ENCODE assay signal across 11 mouse cellular contexts in genomic region chr4:89136356-89136755, GRCm38 (mm10). TPM values are rescaled to one million over a fixed set of nuclear protein-coding genes. Genes with fewer than 3 reads are reported as not detected.
A peak's percentile ranks its signal among the peaks of the same experiment; 100 is the strongest.
DNase-seq lines count a peak whose midpoint lies in the region; ATAC-seq and TF ChIP-seq lines count a peak whose summit lies in the region.
"Had no signal": no experiment of that assay in that cellular context is flagged by ENCODE, and none has a peak within 500 bp of the region (broad histone marks: within the 10 kb centered on the region; RNA-seq: fewer than 3 reads in every experiment).

No protein-coding gene starts in this region.

- no peak overlapping the region for H3K4me3 ChIP-seq in lung, postnatal 0 days (ENCODE audit: low read depth, low read length)
- peak overlapping the region; percentile 89; the same call in 1 of the 2 replicates for H3K4me3 ChIP-seq in heart, postnatal 0 days (ENCODE audit: low read depth, low read length)
- 0 out of 2 replicates have a peak overlapping the region, but pooled peaks have one; percentile 73 for H3K4me3 ChIP-seq in liver, embryonic 12.5 days
- no peak overlapping the region; the same call in 1 of the 2 replicates for H3K4me3 ChIP-seq in stomach, embryonic 16.5 days (replicated peaks; ENCODE audit: low read length)

- H3K27me3 ChIP-seq in lung, postnatal 0 days (replicated peaks; ENCODE audit: insufficient read depth, low read length), result no peaks in the 10 kb centered on the region
- H3K27me3 ChIP-seq in heart, postnatal 0 days (ENCODE audit: control insufficient read depth, insufficient read depth, low read length), result no peaks in the 10 kb centered on the region
- no peaks in the 10 kb centered on the region for H3K27me3 ChIP-seq in liver, embryonic 12.5 days (replicated peaks)
- no peaks in the 10 kb centered on the region for H3K27me3 ChIP-seq in stomach, embryonic 16.5 days (ENCODE audit: control insufficient read depth, insufficient read depth, low read length)

- ATAC-seq in lung, postnatal 0 days, result no peak
- no peak for ATAC-seq in heart, postnatal 0 days (ENCODE audit: insufficient read depth, low read depth)
- peak; percentile 31; the same call in 1 of the 2 replicates for ATAC-seq in liver, embryonic 12.5 days
- no peak for ATAC-seq in stomach, embryonic 16.5 days (ENCODE audit: insufficient read depth, low FRiP score)

- no peak overlapping the region for H3K9ac ChIP-seq in lung, postnatal 0 days (replicated peaks; ENCODE audit: low read depth)
- H3K9ac ChIP-seq in heart, postnatal 0 days (replicated peaks; ENCODE audit: low read depth, low read length), result peak overlapping the region; percentile 79; the same call in 1 of the 2 replicates
- no peak overlapping the region for H3K9ac ChIP-seq in liver, embryonic 12.5 days
- no peak overlapping the region for H3K9ac ChIP-seq in stomach, embryonic 16.5 days (ENCODE audit: low read length)

- DNase-seq in lung, postnatal 0 days (ENCODE audit: low spot score), result no peak
- no peak for DNase-seq in lung, postnatal 25 days (ENCODE audit: low spot score)
- no peak for DNase-seq in heart, postnatal 0 days (ENCODE audit: low spot score)
- no peak for DNase-seq in left cerebral cortex, adult 18-20 months (ENCODE audit: low spot score in 2 of 2)
- no peak for DNase-seq in spleen, postnatal 4 days (ENCODE audit: low spot score in 2 of 2)
- DNase-seq in urinary bladder, postnatal 4 days (ENCODE audit: low spot score in 2 of 2), result no peak
- DNase-seq: cerebellum, postnatal 10 days; kidney, postnatal 25 days; thymus, postnatal 4 days had no signal

- no peak for TF ChIP-seq CTCF in lung, postnatal 0 days (IDR thresholded peaks at IDR 0.05)
- no peak for TF ChIP-seq CTCF in heart, postnatal 0 days (IDR thresholded peaks at IDR 0.05; ENCODE audit: low read depth)

- H3K4me1 ChIP-seq in lung, postnatal 0 days (ENCODE audit: insufficient read depth, low read depth, low read length), result no peaks in the 10 kb centered on the region; the same call in 1 of the 2 replicates
- peaks cover 35% of the 10 kb centered on the region for H3K4me1 ChIP-seq in heart, postnatal 0 days (ENCODE audit: control insufficient read depth, insufficient read depth)
- H3K4me1 ChIP-seq in liver, embryonic 12.5 days, result peaks cover 49% of the 10 kb centered on the region
- H3K4me1 ChIP-seq in stomach, embryonic 16.5 days (ENCODE audit: control insufficient read depth, insufficient read depth, low read length), result peaks cover 18% of the 10 kb centered on the region

- WGBS in lung, postnatal 0 days, result 49% methylated on average over 3 of the region's 3 CpGs
- WGBS in heart, postnatal 0 days, result 47% methylated on average over 3 of the region's 3 CpGs
- 55% methylated on average over 3 of the region's 3 CpGs for WGBS in liver, embryonic 12.5 days (ENCODE audit: insufficient replicate concordance)
- 35% methylated on average over 3 of the region's 3 CpGs for WGBS in stomach, embryonic 16.5 days

- TF ChIP-seq EP300 in lung, postnatal 0 days (IDR thresholded peaks at IDR 0.05), result no peak
- no peak for TF ChIP-seq EP300 in heart, postnatal 0 days (IDR thresholded peaks at IDR 0.05; ENCODE audit: low read depth)

- peak overlapping the region; percentile 99; the same call in 1 of the 2 replicates for H3K4me2 ChIP-seq in lung, postnatal 0 days (replicated peaks; ENCODE audit: low read depth, low read length)
- H3K4me2 ChIP-seq in heart, postnatal 0 days (ENCODE audit: low read depth, low read length), result peak overlapping the region; percentile 98; the same call in 1 of the 2 replicates
- peak overlapping the region; percentile 93 for H3K4me2 ChIP-seq in liver, embryonic 12.5 days
- peak overlapping the region; percentile 77 for H3K4me2 ChIP-seq in stomach, embryonic 16.5 days (ENCODE audit: low read depth, low read length)

- no peaks in the 10 kb centered on the region for H3K9me3 ChIP-seq in lung, postnatal 0 days (ENCODE audit: low read length)
- no peaks in the 10 kb centered on the region for H3K9me3 ChIP-seq in heart, postnatal 0 days (replicated peaks; ENCODE audit: control insufficient read depth, low read length)
- no peaks in the 10 kb centered on the region for H3K9me3 ChIP-seq in liver, embryonic 12.5 days (replicated peaks)
- no peaks in the 10 kb centered on the region for H3K9me3 ChIP-seq in stomach, embryonic 16.5 days (replicated peaks; ENCODE audit: control insufficient read depth, low read length)

- H3K27ac ChIP-seq in lung, postnatal 0 days (ENCODE audit: low read length), result no peak overlapping the region
- H3K27ac ChIP-seq in heart, postnatal 0 days (ENCODE audit: low read depth), result peak overlapping the region; percentile 91; the same call in 1 of the 2 replicates
- no peak overlapping the region for H3K27ac ChIP-seq in liver, embryonic 12.5 days
- no peak overlapping the region for H3K27ac ChIP-seq in stomach, embryonic 16.5 days (ENCODE audit: low read length)

- H3K36me3 ChIP-seq in lung, postnatal 0 days (ENCODE audit: insufficient read depth, low read length), result no peaks in the 10 kb centered on the region
- H3K36me3 ChIP-seq in heart, postnatal 0 days (replicated peaks; ENCODE audit: control insufficient read depth, insufficient read depth, low read length), result no peaks in the 10 kb centered on the region
- H3K36me3 ChIP-seq in liver, embryonic 12.5 days, result 0 out of 2 replicates have a peak, but pooled peaks cover 6% of the 10 kb centered on the region
- no peaks in the 10 kb centered on the region for H3K36me3 ChIP-seq in stomach, embryonic 16.5 days (ENCODE audit: control insufficient read depth, insufficient read depth, low read length)

RNA-seq across cellular contexts. Expression of gene Mtap, which starts 0.6 kb away (rescaled TPM):
- polyA plus RNA-seq in lung, postnatal 0 days (2015; fragmentation: Nextera tagmentation; extraction: Ambion mirVana), result 16.1 and 17.0 TPM in 2 replicates
- total RNA-seq in heart, postnatal 0 days (2014; rRNA removed; ENCODE audit: low replicate concordance), result 10.5 and 23.2 TPM in 2 replicates
- polyA plus RNA-seq in heart, postnatal 0 days (2015; fragmentation: Nextera tagmentation; extraction: Ambion mirVana), result 33.6 and 33.8 TPM in 2 replicates
- 45.7 and 51.2 TPM in 2 replicates for polyA plus RNA-seq in liver, embryonic 12.5 days (2016; fragmentation: Nextera tagmentation; extraction: Ambion mirVana)
- polyA plus RNA-seq in stomach, embryonic 16.5 days (2015; fragmentation: Nextera tagmentation; extraction: Ambion mirVana), result 52.3 and 53.8 TPM in 2 replicates
- 10 to 100 TPM; 10.9 to 11.3 TPM for total RNA-seq in left cerebral cortex, adult 18-20 months (2021)

Comparison
In these comparisons a context has a peak if more than half of its experiments do, and no peak if none do; other contexts are left out.
1. H3K4me3 ChIP-seq: peak in heart, postnatal 0 days (single experiment) and liver, embryonic 12.5 days (single experiment); none in lung, postnatal 0 days (single experiment) and stomach, embryonic 16.5 days (single experiment).
2. Peak in every context shown above with its lines, with median percentiles within 50 percentile points of each other: H3K4me2 ChIP-seq.